In genomic region chr7:24869532-24870165, GRCm38 (mm10) we compare ENCODE assay signal across 18 mouse cellular contexts. TPM values are rescaled to one million over a fixed set of nuclear protein-coding genes. Genes with fewer than 3 reads are reported as not detected.
DNase-seq lines count a peak whose midpoint lies in the region; ATAC-seq and TF ChIP-seq lines count a peak whose summit lies in the region.
"Had no signal": no experiment of that assay in that cellular context is flagged by ENCODE, and none has a peak within 500 bp of the region (broad histone marks: within the 10 kb centered on the region; RNA-seq: fewer than 3 reads in every experiment).

Gene Lypd4, minus strand, starts transcription at chr7:24869941.
Gene Dmrtc2, plus strand, starts transcription at chr7:24870057.

- peaks cover 12% of the 10 kb centered on the region for H3K9me3 ChIP-seq in forebrain, embryonic 10.5 days
- no peaks in the 10 kb centered on the region for H3K9me3 ChIP-seq in forebrain, embryonic 15.5 days
- no peaks in the 10 kb centered on the region; the same call in 1 of the 2 replicates for H3K9me3 ChIP-seq in stomach, embryonic 16.5 days (replicated peaks; ENCODE audit: control insufficient read depth, low read length)
- no peaks in the 10 kb centered on the region for H3K9me3 ChIP-seq in stomach, postnatal 0 days (ENCODE audit: control insufficient read depth, low read length)
- 0 out of 2 replicates have a peak, but pooled peaks cover 3% of the 10 kb centered on the region for H3K9me3 ChIP-seq in limb, embryonic 10.5 days (replicated peaks)

- DNase-seq in forebrain, embryonic 10.5 days (ENCODE audit: extremely low spot score, low spot score): no peak
- DNase-seq in stomach, postnatal 0 days (ENCODE audit: low spot score): no peak
- DNase-seq in limb, embryonic 10.5 days (ENCODE audit: low spot score): no peak
- peak; percentile 93 for DNase-seq in testis, postnatal 14 days (ENCODE audit: low spot score)
- DNase-seq in adrenal gland, postnatal 25 days: no peak
- no peak for DNase-seq in adrenal gland, adult 8-10 months
- DNase-seq: cerebellum, adult 9-11 months; left cerebral cortex, postnatal 4 days; right cerebral cortex, adult 18-20 months; thymus, postnatal 14 days had no signal

- TF ChIP-seq EP300 in stomach, postnatal 0 days (optimal IDR thresholded peaks at IDR 0.05): no peak

- WGBS in forebrain, embryonic 10.5 days: 53% methylated on average over 41 of the region's 41 CpGs
- 59% methylated on average over 41 of the region's 41 CpGs for WGBS in forebrain, embryonic 15.5 days
- 45% methylated on average over 41 of the region's 41 CpGs for WGBS in stomach, embryonic 16.5 days
- 50% methylated on average over 41 of the region's 41 CpGs for WGBS in stomach, postnatal 0 days
- WGBS in limb, embryonic 10.5 days: 48% methylated on average over 41 of the region's 41 CpGs

- H3K27ac ChIP-seq in forebrain, embryonic 10.5 days: no peak within 1 kb of the TSS
- no peak within 1 kb of the TSS for H3K27ac ChIP-seq in forebrain, embryonic 15.5 days (replicated peaks)
- no peak within 1 kb of the TSS for H3K27ac ChIP-seq in stomach, embryonic 16.5 days (ENCODE audit: low read length)
- no peak within 1 kb of the TSS for H3K27ac ChIP-seq in stomach, postnatal 0 days (replicated peaks)
- H3K27ac ChIP-seq in limb, embryonic 10.5 days: no peak within 1 kb of the TSS
- H3K27ac ChIP-seq: heart, embryonic 13.5 days; kidney, postnatal 0 days had no signal

- no peak for TF ChIP-seq CTCF in stomach, postnatal 0 days (IDR thresholded peaks at IDR 0.05; ENCODE audit: low read depth)

- H3K4me3 ChIP-seq in forebrain, embryonic 10.5 days: peak within 1 kb of the TSS; percentile 6; the same call in 1 of the 2 replicates
- no peak within 1 kb of the TSS for H3K4me3 ChIP-seq in forebrain, embryonic 15.5 days
- no peak within 1 kb of the TSS for H3K4me3 ChIP-seq in stomach, embryonic 16.5 days (replicated peaks; ENCODE audit: low read length)
- no peak within 1 kb of the TSS for H3K4me3 ChIP-seq in stomach, postnatal 0 days (ENCODE audit: low read depth, low read length)
- H3K4me3 ChIP-seq in limb, embryonic 10.5 days: 0 out of 2 replicates have a peak within 1 kb of the TSS, but pooled peaks have one; percentile 10
- H3K4me3 ChIP-seq: heart, embryonic 13.5 days had no signal

- H3K27me3 ChIP-seq in forebrain, embryonic 10.5 days (ENCODE audit: poor library complexity, severe bottlenecking): peaks cover 33% of the 10 kb centered on the region
- no peaks in the 10 kb centered on the region for H3K27me3 ChIP-seq in forebrain, embryonic 15.5 days
- no peaks in the 10 kb centered on the region for H3K27me3 ChIP-seq in stomach, embryonic 16.5 days (ENCODE audit: control insufficient read depth, insufficient read depth, low read length)
- H3K27me3 ChIP-seq in stomach, postnatal 0 days (ENCODE audit: control insufficient read depth, insufficient read depth, low read length): no peaks in the 10 kb centered on the region
- H3K27me3 ChIP-seq in limb, embryonic 10.5 days (ENCODE audit: low read depth, poor library complexity, severe bottlenecking): peaks cover 39% of the 10 kb centered on the region

- H3K4me2 ChIP-seq in forebrain, embryonic 15.5 days (replicated peaks): no peak within 1 kb of the TSS; the same call in 1 of the 2 replicates
- no peak within 1 kb of the TSS for H3K4me2 ChIP-seq in stomach, embryonic 16.5 days (ENCODE audit: low read depth, low read length)
- no peak within 1 kb of the TSS for H3K4me2 ChIP-seq in stomach, postnatal 0 days (replicated peaks; ENCODE audit: low read depth)
- H3K4me2 ChIP-seq: heart, embryonic 13.5 days had no signal

- no peak for ATAC-seq in forebrain, embryonic 15.5 days (replicated peaks)
- ATAC-seq in stomach, embryonic 16.5 days (ENCODE audit: insufficient read depth, low FRiP score): 0 out of 2 replicates have a peak, but pooled peaks have one; percentile 3
- ATAC-seq in stomach, postnatal 0 days (ENCODE audit: low FRiP score, low TSS enrichment): no peak

- H3K4me1 ChIP-seq in forebrain, embryonic 10.5 days: peaks cover 16% of the 10 kb centered on the region
- peaks cover 8% of the 10 kb centered on the region for H3K4me1 ChIP-seq in forebrain, embryonic 15.5 days
- H3K4me1 ChIP-seq in stomach, embryonic 16.5 days (ENCODE audit: control insufficient read depth, insufficient read depth, low read length): no peaks in the 10 kb centered on the region
- no peaks in the 10 kb centered on the region for H3K4me1 ChIP-seq in stomach, postnatal 0 days (replicated peaks; ENCODE audit: control insufficient read depth, insufficient read depth)
- peaks cover 2% of the 10 kb centered on the region; the same call in 1 of the 2 replicates for H3K4me1 ChIP-seq in limb, embryonic 10.5 days
- H3K4me1 ChIP-seq: heart, embryonic 13.5 days had no signal

- no peak within 1 kb of the TSS for H3K9ac ChIP-seq in forebrain, embryonic 15.5 days (replicated peaks)
- H3K9ac ChIP-seq in stomach, embryonic 16.5 days (ENCODE audit: low read length): no peak within 1 kb of the TSS
- no peak within 1 kb of the TSS for H3K9ac ChIP-seq in stomach, postnatal 0 days (ENCODE audit: low read length)
- H3K9ac ChIP-seq: heart, embryonic 13.5 days had no signal

- H3K36me3 ChIP-seq in forebrain, embryonic 10.5 days (replicated peaks): no peaks in the 10 kb centered on the region
- no peaks in the 10 kb centered on the region for H3K36me3 ChIP-seq in forebrain, embryonic 15.5 days
- H3K36me3 ChIP-seq in stomach, embryonic 16.5 days (ENCODE audit: control insufficient read depth, insufficient read depth, low read length): no peaks in the 10 kb centered on the region
- no peaks in the 10 kb centered on the region for H3K36me3 ChIP-seq in stomach, postnatal 0 days (ENCODE audit: control insufficient read depth, insufficient read depth, low read length)
- no peaks in the 10 kb centered on the region for H3K36me3 ChIP-seq in limb, embryonic 10.5 days
- H3K36me3 ChIP-seq: heart, embryonic 13.5 days had no signal

RNA-seq across cellular contexts. Expression of gene Lypd4, which starts in this region (rescaled TPM):
- polyA plus RNA-seq in forebrain, embryonic 10.5 days (2016; fragmentation: Nextera tagmentation; extraction: Ambion mirVana): not detected in 2 replicates
- polyA plus RNA-seq in forebrain, embryonic 15.5 days (2015; fragmentation: Nextera tagmentation; extraction: Ambion mirVana): not detected in 2 replicates
- not detected in 2 replicates for polyA plus RNA-seq in stomach, embryonic 16.5 days (2015; fragmentation: Nextera tagmentation; extraction: Ambion mirVana)
- polyA plus RNA-seq in stomach, postnatal 0 days (2015; fragmentation: Nextera tagmentation; extraction: Ambion mirVana): not detected in 2 replicates
- not detected in 2 replicates for polyA plus RNA-seq in limb, embryonic 10.5 days (2016; fragmentation: Nextera tagmentation; extraction: Ambion mirVana)
- total RNA-seq in adrenal gland, postnatal 25 days (2021): not detected in 2 replicates
- total RNA-seq in adrenal gland, adult 8-10 months (2022): not detected
- total RNA-seq: gastrocnemius, adult 8-10 months; layer of hippocampus, postnatal 10 days; left cerebral cortex, postnatal 4 days; MEL had no signal
- polyA plus RNA-seq: heart, embryonic 13.5 days; kidney, postnatal 0 days; liver, embryonic 16.5 days had no signal

RNA-seq across cellular contexts. Expression of gene Dmrtc2, which starts in this region (rescaled TPM):
- not detected in 2 replicates for polyA plus RNA-seq in forebrain, embryonic 10.5 days (2016; fragmentation: Nextera tagmentation; extraction: Ambion mirVana)
- not detected in 2 replicates for polyA plus RNA-seq in forebrain, embryonic 15.5 days (2015; fragmentation: Nextera tagmentation; extraction: Ambion mirVana)
- polyA plus RNA-seq in stomach, embryonic 16.5 days (2015; fragmentation: Nextera tagmentation; extraction: Ambion mirVana): not detected in 2 replicates
- not detected in 2 replicates for polyA plus RNA-seq in stomach, postnatal 0 days (2015; fragmentation: Nextera tagmentation; extraction: Ambion mirVana)
- not detected in 2 replicates for polyA plus RNA-seq in limb, embryonic 10.5 days (2016; fragmentation: Nextera tagmentation; extraction: Ambion mirVana)
- not detected in 2 replicates for total RNA-seq in adrenal gland, postnatal 25 days (2021)
- not detected for total RNA-seq in adrenal gland, adult 8-10 months (2022)
- total RNA-seq: gastrocnemius, adult 8-10 months; left cerebral cortex, postnatal 4 days; MEL had no signal
- polyA plus RNA-seq: liver, embryonic 16.5 days had no signal

Comparison
In these comparisons a context has a peak if more than half of its experiments do, and no peak if none do; other contexts are left out.
1. H3K4me3 ChIP-seq: peak in forebrain, embryonic 10.5 days (single experiment) and limb, embryonic 10.5 days (single experiment); none in forebrain, embryonic 15.5 days (single experiment), stomach, embryonic 16.5 days (single experiment) and stomach, postnatal 0 days (single experiment).
2. Peak in ATAC-seq in stomach, embryonic 16.5 days; RNA of the genes that start here not detected or under 1 TPM.